Mouse (Mus musculus) liver, postnatal 0 days (tissue): Measurements from ENCODE around the gene Pabpn1.

Experiments
- CTCF ChIP-seq: sonication (generic); IDR thresholded peaks from 2 replicates; pipeline ENCODE4 v1.5.1; 2016; ENCODE audit warnings: antibody characterized with exemption, low read depth
- EP300 ChIP-seq: IDR thresholded peaks from 2 replicates; pipeline ENCODE4 v1.6.1; 2016; ENCODE audit warnings: antibody characterized with exemption, low read depth, mild to moderate bottlenecking

DNA sequence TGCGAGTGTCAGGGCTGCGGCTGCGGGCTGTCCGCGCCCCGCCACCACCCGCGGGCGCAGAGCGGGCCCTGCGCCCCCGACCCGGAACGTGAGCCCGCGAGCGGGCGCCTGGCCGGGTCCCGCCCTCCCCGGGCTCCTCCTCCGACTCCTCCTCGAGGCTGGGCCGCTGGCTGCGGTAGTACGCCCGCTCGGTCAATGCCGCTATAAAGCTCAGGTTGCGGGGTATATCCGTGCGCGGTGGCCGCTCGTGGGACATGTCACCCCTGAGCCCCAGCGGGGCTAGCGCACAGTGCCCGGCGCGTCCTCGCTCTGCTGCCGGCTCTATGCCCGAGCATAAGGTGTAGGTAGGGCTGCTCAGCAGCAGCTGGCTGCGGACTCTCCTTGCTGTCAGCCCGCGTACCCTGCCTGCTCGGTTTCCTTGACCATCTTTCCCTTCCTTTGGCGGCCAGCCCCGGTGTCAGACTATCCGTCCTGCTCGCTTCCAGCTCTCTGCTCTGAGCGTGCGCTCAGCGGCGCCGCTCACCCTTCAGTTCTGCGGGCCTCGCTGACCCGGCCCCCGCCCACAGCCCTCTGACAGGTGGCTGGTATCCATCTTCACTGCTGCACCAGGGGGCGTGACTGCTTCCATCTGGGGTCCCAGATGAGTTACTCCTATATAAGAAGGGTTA, 15.1 kb upstream of the Pabpn1 start, which contains the start of gene Ppp1r3e:
- TF ChIP-seq CTCF (peak; percentile 18; the same call in 1 of the 2 replicates), EP300 (no peak)
